10 mouse cellular contexts compared by ENCODE assay signal in genomic region chr2:93115303-93115702, GRCm38 (mm10).
"Had no signal": no experiment of that assay in that cellular context is flagged by ENCODE, and none has a peak within 500 bp of the region (broad histone marks: within the 10 kb centered on the region; RNA-seq: fewer than 3 reads in every experiment).

No protein-coding gene starts in this region.

- H3K4me3 ChIP-seq: kidney, embryonic 15.5 days; left cerebral cortex, adult 2 months; liver, embryonic 12.5 days; neural tube, embryonic 12.5 days had no signal

- H3K4me2 ChIP-seq: kidney, embryonic 15.5 days; liver, embryonic 12.5 days; neural tube, embryonic 12.5 days had no signal

- H3K9me3 ChIP-seq: kidney, embryonic 15.5 days; liver, embryonic 12.5 days; neural tube, embryonic 12.5 days had no signal

- H3K27me3 ChIP-seq: kidney, embryonic 15.5 days; neural tube, embryonic 12.5 days had no signal

- H3K27ac ChIP-seq: kidney, embryonic 15.5 days; left cerebral cortex, adult 2 months; liver, embryonic 12.5 days; neural tube, embryonic 12.5 days; stomach, postnatal 0 days had no signal

- ATAC-seq: liver, embryonic 12.5 days; lung, postnatal 0 days had no signal

- H3K9ac ChIP-seq: kidney, embryonic 15.5 days; liver, embryonic 12.5 days; neural tube, embryonic 12.5 days had no signal

- DNase-seq: kidney, adult 11 months; lung, postnatal 36 days; midbrain, embryonic 14.5 days; thymus, postnatal 4 days had no signal

- H3K36me3 ChIP-seq: kidney, embryonic 15.5 days; liver, embryonic 12.5 days; neural tube, embryonic 12.5 days had no signal
